Mouse (Mus musculus) hematopoietic stem cell, adult 5-6 weeks (primary cell): ENCODE data around the gene Whamm. TPM values are rescaled to one million over a fixed set of nuclear protein-coding genes. Genes with fewer than 3 reads are reported as not detected.

Experiments used
- ATAC-seq, 2 experiments: fragments of 125-278 bp in 1 of 2; replicated peaks in 1 of 2; 2 replicates each; pipeline ENCODE4 v1.8.0; 2016 to 2017; ENCODE audit warnings: inconsistent platforms in 2 of 2, mild to moderate bottlenecking in 2 of 2, moderate number of reproducible peaks in 2 of 2, low read depth in 1 of 2, moderate TSS enrichment in 1 of 2; ENCODE audit not compliant: low FRiP score in 2 of 2, poor library complexity in 2 of 2, severe bottlenecking in 2 of 2, insufficient read depth in 1 of 2, low TSS enrichment in 1 of 2
- total RNA-seq: library from RNA; stranded (forward); fragments of 172-1452, 232-1000 nt; gene quantifications from 2 replicates; pipeline ENCODE4 v1.2.3, GENCODE M21; 2017

Gene Whamm
- total RNA-seq, 1 experiment from 2014 or later, result 26.7 TPM

DNA sequence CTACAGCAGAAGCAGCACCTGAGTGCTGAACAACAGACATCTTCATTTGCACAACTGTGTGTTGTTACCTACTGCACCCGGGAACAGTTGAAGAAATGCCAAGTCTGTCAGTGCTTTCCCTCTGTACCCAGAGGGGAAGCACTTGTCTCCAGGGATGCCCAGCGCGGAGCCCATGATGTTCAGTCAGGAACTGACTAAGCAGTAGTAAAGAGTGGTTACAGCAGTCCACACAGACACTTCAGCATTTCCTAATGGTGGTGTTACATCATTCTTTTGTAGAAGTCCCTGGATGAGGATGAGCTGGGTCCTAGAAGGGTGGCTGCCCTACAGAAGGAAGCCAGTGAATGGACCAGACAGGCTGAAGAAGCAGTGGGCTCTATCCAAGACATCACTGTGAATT, 6.8 kb downstream of the Whamm start:
- no peak for ATAC-seq

DNA sequence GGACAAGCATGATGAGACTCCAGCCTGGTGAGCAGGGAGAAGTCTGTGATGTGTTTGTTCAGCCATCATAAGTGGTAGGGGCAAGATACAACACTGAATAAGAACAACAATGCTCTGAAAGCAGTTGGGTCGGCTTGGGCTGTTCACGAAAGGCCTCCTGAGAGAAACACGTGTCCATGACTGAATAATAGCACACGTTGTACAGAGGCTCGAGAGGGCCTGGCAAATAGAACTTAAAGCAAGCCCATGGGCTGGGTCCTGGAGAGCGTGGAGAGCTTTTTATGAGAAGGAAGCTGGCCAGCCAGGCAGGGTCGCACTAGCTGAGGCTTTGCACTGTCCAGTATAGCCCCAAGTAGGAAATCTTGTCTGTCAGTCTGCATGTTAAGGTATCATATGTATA, 7.3 kb downstream of the Whamm start:
- no peak for ATAC-seq

GRCm38 (mm10) chr7:81579312-81579711, 8.2 kb downstream of the Whamm start:
- no peak for ATAC-seq

GRCm38 (mm10) chr7:81583512-81583911, 12.4 kb downstream of the Whamm start:
- no peak for ATAC-seq

DNA sequence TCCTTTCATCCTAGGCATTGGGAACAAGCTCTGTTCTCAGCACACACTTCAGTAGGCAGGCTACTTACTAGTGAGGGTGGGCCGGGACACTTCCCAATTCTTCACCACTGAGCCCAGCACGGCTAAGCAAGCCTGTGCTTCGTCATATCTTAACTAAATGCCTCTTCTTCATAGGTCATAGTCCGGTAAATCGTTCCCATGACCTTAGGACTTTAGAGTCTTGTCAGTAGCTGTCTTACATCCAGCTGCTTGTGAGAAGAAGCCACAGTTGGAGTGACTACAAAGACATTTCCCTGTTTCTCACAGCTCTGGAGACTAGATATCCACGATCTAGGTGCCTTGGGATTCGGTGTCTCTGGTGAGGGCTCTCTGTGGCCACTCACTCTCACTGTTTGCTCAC, 14.3 kb downstream of the Whamm start:
- no peak for ATAC-seq

DNA sequence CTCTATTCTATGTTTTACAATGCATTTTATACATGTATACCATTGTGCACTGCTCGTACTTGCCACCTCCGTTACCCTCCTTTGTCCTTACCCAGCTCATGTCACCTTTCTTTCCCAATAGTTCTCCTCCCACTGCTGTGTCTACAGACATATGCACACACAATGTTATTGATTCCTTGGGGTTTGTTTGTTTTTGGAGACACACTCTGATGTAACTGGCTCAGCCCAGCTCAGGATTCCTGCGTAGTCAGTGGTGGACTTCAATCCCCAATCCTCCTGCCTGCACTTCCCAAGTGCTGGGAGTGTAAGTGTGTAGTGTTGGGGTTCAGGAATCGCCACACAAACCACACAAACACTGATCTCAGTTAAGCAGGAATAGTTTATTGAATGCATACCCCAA, 16.2 kb downstream of the Whamm start:
- no peak for ATAC-seq

- ATAC-seq, result no peak
Observed at GRCm38 (mm10) chr7:81592686-81593085, 21.6 kb downstream of the Whamm start.

- no peak for ATAC-seq
Observed at GRCm38 (mm10) chr7:81593387-81593786, 22.3 kb downstream of the Whamm start.

GRCm38 (mm10) chr7:81595056-81595455, 24.0 kb downstream of the Whamm start:
- ATAC-seq, result no peak

- ATAC-seq, result no peak
Observed at GRCm38 (mm10) chr7:81596086-81596485, 25.0 kb downstream of the Whamm start.

GRCm38 (mm10) chr7:81597660-81598059, 26.6 kb downstream of the Whamm start:
- ATAC-seq, result no peak

DNA sequence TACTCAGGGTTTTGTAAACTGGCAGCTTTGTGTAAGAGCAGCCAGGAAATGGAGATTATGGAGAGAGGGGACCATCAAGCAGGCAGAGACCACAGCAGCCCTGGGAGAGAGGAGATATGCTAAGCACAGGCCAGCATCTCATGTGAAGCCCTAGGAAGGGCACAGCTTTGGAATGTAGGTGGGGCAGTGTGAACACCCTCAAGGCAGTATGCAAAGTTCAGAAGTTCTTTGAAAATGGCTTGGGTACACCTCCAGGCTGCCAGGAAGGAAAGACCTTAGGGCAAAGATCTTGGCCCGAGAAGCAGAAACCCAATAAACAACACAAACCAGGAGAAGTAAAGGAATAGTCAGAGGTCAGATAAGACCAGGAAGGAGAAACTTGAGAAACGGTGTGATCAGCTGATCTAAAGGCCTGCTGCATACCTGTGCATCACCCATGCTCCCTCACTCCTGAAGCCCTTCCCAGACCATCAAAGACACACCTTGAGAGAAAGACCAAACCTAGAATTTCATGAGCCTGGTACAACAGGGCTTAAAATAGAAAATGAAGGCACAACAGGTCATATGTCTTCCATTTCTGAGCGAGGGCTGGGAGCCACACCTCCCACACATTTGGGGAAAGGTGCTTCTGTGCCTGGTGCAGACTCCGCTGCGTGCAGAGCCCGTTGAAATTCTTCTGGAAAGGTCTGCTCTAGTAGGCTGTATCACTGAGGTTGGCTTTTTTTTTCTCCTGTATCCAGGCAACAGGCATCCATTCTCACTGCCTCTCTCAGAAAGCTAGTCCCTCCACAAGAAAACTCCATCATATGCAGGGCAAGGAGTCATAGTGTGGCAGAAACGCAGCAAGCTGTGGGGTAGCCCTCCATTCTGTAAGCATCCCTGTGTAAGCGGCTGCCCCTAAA, 28.6 kb downstream of the Whamm start:
- ATAC-seq, result no peak

GRCm38 (mm10) chr7:81604991-81605390, 33.9 kb downstream of the Whamm start:
- ATAC-seq, result no peak

DNA sequence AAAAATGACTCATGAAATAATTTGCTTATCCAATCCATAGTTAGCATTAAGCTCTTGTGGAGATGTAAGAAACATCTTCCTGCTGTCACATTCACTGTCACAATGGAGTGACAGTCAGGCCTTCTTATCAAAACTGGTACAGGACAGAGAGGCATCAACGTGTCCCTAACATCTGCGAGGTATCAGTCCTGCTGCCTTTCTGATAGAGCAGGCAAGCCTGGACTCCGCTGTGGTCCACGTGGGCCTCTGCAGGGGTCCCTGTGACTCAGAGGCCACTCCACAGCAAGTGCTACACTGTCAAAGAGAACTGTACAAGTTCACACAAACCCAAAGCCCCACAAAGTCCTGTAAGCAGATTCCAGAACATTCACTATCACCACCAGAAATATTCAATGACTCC, 34.4 kb downstream of the Whamm start:
- ATAC-seq, result no peak

DNA sequence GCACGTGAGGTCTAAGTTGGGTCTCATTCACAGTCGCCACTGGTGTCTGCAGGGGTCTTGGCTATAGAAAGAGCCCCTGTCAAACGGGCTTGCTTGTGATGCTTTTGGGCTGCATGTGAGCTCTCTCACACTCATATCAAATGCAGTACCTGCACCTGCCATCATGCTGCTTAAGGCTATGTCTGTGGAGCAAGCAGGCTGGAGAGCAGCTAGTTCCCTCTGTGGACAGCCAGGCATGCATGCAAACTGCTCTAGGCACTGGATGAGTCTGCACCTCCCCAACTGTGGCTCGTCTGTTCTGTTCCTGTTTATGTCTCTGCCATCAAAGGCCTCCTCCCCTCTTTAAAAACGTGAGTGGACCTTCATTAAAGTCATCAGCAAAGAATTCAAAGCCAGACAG, 35.4 kb downstream of the Whamm start:
- ATAC-seq, result no peak

DNA sequence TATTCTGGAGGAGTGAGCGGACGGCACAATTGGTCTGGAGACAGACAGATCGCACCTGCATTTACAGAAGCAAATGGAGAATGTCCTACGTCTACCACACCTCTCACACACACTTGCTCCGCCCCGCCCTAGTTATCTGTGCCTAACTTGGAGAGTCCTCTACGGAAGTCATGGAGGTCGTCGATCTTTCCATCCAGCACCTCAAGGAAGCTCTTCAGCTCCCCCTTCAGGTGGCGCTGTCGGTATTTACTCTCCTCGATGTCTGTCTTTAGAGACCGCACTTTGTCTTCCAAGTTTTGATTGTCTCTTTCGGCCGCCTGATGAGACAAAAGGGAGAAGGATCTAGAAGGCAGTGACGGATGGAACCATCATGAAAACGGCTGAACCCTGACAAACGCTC, 39.1 kb downstream of the Whamm start:
- ATAC-seq, result 0 out of 4 replicates have a peak, but pooled peaks of 1 of the 2 experiments have one; percentile 27

GRCm38 (mm10) chr7:81612856-81613635, 42.0 kb downstream of the Whamm start:
- no peak for ATAC-seq

GRCm38 (mm10) chr7:81615031-81615430, 44.0 kb downstream of the Whamm start:
- no peak for ATAC-seq
